Mouse (Mus musculus): ENCODE data around the gene Elovl7. TPM values are rescaled to one million over a fixed set of nuclear protein-coding genes. Genes with fewer than 3 reads are reported as not detected.

Elovl7 gene
- polyA plus RNA-seq, 1 experiment from 2014 or later = 2.7 TPM

GRCm38 (mm10) chr13:108328406-108329180 lies 114.4 kb downstream of the Elovl7 start:
- Histone ChIP-seq H3K4me2 (no peak overlapping the region), H3K9me3 (no peaks in the 10 kb centered on the region), H3K4me3 (no peak overlapping the region), H3K27ac (replicated peaks) (no peak overlapping the region), H3K9ac (no peak overlapping the region), H3K4me1 (replicated peaks) (no peaks in the 10 kb centered on the region), H3K36me3 (no peaks in the 10 kb centered on the region), H3K27me3 (no peaks in the 10 kb centered on the region)
- no peak for ATAC-seq (ENCODE audit: low FRiP score, low read depth)
- 93% methylated on average over 21 of the region's 21 CpGs for WGBS

- no peak overlapping the region for H3K4me3 ChIP-seq
- no peak overlapping the region for H3K4me2 ChIP-seq
- H3K27me3 ChIP-seq = no peaks in the 10 kb centered on the region
- no peak for ATAC-seq (ENCODE audit: low FRiP score, low read depth)
- H3K9ac ChIP-seq = no peak overlapping the region
- no peak overlapping the region for H3K27ac ChIP-seq (replicated peaks)
- H3K9me3 ChIP-seq = no peaks in the 10 kb centered on the region
- WGBS = 71% methylated on average over 3 of the region's 3 CpGs
- no peaks in the 10 kb centered on the region for H3K36me3 ChIP-seq
- H3K4me1 ChIP-seq (replicated peaks) = no peaks in the 10 kb centered on the region
These were observed 115.5 kb downstream of the Elovl7 start for GRCm38 (mm10) chr13:108329693-108330092.

Other genes starting within 250 kb of the Elovl7 start
- 36.7 and 37.2 TPM in 2 replicates for gene Smim15, start 170.0 kb upstream of the Elovl7 start, polyA plus RNA-seq (2015; fragmentation: Nextera tagmentation; extraction: Ambion mirVana)
- 78.5 and 79.3 TPM in 2 replicates for gene Ndufaf2, start 55.8 kb upstream of the Elovl7 start, polyA plus RNA-seq (2015; fragmentation: Nextera tagmentation; extraction: Ambion mirVana)
- 30.3 and 31.8 TPM in 2 replicates for gene Ercc8, start 55.7 kb upstream of the Elovl7 start, polyA plus RNA-seq (2015; fragmentation: Nextera tagmentation; extraction: Ambion mirVana)
- 2.5 and 2.8 TPM in 2 replicates for gene Depdc1b, start 101.9 kb downstream of the Elovl7 start, polyA plus RNA-seq (2015; fragmentation: Nextera tagmentation; extraction: Ambion mirVana)
- gene Pde4d, start 235.5 kb downstream of the Elovl7 start, polyA plus RNA-seq (2015; fragmentation: Nextera tagmentation; extraction: Ambion mirVana) = 19.4 and 20.1 TPM in 2 replicates

All from hindbrain, embryonic 15.5 days (tissue).